Mouse (Mus musculus) embryo, embryonic 9.5 days (tissue): Measurements from ENCODE around the gene Raf1.

ENCODE experiments used
- DNase-seq: peaks from one replicate; pipeline ENCODE4 v3.0.0-alpha.2; 2017; ENCODE audit errors: extremely low spot score

Gene Raf1

DNA sequence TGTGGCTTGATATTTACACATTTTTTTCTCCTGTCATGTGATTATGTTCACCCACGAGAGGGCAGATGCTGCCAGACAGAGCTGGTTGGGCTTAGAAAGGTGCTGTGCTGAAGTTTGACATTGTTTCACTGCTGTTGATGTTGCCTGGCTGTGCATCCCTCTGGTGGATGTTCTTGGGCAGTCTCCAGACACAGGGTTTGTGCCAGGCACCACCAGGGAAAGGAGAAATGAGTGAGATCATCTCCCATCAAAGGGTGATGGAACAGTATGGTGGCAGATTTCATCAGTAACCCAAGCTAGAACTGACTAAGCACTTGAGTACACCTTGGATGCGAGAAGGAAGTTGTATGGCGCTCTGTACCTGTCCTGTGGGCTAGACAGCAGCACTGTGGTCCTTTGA is 60.5 kb downstream of the Raf1 start:
- no peak for DNase-seq

DNA sequence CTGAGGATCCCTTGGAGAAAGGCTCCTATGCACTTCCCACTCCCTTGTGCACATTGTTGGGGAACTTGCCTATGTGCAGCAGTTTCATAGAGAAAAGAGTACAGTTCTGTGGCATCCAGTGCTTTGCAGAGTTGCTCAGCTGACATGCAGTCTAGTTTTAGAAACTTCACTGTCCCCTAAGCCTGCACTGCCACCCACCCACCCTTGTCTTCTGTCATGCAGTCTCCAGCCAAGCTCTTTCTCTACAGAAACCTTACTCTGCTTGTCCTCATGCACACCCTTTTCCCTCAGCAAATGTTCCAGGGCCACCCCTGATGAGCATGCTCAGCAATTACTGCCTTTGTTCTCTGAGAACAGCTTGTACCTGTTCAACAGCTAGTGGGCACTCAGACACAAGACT is 62.6 kb downstream of the Raf1 start:
- no peak for DNase-seq

DNA sequence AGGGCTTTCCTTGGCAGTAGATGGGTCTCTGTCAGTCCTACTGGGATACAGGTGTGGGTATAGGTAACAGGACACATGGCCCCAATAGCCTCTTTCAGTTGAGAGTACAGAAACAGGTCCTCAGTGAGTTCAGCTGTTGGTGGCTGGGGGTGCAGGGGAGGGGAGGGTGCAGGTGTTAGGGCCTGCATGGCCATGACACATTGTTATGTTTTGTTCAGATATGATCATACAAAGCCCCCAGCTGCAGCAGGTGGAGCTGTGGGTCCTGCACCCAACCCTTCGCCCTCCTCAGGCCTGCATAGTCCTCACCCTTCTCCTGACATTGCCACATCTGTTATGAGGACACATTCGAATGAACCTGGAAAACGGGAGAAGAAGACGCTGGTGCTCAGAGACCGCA is 66.1 kb downstream of the Raf1 start:
- DNase-seq, result no peak

DNA sequence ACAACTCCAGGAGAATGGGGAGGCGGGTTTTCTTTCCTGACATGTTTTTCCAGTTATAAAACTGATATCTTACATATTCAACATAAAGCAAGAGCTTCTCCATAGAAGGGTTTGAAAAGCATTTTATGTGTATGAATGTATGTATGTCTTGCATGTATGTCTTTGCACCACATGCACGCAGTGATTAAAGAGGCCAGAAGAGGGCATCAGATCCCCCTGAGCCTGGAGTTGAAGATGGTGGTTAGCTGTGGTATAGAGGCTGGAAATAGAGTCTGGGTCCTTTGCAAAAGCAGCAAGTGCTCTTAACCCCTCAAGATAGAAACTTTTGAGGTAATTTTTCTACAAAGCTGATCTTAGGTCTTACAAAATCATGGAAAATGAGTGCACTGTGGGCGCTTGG is 67.3 kb downstream of the Raf1 start:
- DNase-seq, result peak; percentile 34

DNA sequence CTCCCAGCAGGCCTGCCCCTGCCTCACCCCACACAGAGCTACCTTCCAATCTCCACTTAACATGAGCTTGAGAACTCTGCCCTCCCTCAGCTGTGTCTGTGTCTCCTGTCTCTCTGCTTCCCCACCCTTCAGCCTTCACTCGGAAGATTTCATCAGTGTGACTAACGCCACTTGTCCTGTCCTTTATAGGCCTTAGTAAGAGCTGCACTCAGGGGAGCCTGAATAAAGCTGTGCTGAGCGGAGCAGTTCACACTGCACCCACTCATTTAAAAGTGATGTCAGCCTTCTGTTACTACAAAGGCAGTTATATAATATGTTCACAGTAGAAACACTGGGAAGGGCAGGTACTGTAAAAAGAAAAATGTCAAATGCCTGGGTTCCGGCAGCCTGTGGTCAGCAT is 69.0 kb downstream of the Raf1 start:
- no peak for DNase-seq

DNA sequence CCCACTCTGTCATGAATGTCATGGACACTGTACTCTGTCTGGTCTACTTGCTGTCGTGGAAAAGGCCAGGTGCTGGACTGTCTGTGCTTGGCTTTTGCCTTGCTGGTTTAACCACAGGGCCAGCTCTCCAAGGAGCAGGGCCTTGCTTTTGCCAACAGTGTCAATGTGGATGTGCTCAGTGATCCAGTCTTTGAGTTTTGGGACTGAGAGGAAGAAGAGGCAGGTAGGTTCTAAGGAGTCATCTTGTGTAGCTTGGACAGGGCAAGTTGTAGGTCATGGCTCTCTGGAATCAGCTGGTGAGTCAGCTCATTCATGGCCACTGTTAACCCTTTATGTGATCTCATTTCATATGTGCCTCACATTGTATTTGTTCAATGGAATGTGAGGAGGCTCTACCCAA is 70.0 kb downstream of the Raf1 start:
- no peak for DNase-seq

DNA sequence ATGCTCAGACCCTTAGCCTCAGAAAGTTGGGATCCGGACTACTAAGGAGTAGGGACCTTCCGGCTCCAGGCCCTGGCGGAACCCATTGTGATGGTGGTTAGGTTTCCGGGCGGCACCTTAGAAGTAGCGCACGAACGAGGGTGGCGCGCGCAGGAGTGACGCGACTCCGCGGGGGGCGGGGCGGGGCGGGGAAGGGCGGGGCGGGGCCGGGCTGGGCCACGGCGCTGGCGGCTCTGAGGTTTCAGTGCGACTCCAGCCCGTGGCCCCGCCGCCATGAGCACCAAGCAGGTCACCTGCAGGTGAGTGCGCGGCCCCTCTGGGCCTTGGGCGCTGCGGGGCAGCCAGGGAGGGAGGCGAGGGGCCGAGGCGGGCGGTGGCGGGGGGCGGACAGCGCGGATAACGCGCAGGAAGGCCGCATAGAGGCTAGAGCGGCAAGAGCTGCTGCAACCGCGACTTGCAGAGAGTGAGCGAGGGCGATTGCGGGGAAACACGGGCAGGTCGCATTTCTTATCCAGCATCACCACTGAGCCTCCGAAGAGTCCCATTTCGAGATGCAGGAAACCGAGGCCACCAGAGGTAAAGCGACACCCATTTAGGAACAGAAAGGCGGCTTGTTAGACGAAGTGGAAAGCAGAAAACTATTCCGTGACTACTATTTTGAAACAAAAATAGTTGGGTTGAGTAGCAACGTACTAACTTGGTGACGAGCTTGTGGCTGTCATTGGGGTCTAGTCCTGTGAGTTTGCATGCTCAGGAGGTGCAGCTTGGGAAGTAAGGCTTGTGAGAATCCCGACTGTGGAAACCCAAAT is 74.5 kb downstream of the Raf1 start, which contains the start of gene Mkrn2:
Mkrn2 (plus strand) TSS at position 188 of the 809 bp plus-strand sequence.
- peak; percentile 91 for DNase-seq

DNA sequence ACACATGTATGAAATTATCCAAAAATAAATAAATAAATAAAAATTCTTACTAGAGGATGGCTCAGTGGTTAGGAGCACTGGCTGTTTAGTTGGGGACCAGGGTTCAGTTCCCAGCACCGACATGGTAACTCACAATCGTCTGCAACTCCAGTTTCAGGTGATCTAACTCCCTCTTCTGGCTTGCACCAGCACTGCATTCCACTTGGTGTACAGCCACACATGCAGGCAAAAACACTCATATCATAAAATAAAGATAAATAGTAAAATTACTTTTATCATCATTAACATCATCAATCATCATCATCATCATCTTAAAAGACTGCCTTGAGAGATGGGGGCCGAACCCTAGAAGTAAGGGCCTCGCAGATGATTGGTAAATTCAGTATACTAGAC is 75.1 kb downstream of the Raf1 start:
- no peak for DNase-seq

DNA sequence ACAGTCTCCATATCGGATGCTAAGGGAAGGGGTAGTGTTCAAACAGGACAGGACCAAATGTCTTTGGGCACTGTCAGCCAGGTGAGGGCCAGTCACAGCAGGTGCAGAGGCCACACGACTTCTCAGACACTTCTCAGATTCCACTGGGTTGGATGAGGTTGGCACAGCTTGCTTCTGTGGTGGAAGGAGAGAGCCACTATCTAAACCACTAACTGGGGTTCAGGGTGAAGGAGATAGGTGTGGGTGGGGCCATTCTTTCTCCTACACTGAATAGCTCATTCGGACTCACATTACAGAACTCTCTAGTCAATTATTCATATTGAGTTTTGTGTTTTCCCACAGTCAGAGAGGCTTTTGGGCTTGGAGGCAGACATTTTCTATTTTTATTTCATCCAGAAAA is 80.8 kb downstream of the Raf1 start:
- DNase-seq, result no peak

DNA sequence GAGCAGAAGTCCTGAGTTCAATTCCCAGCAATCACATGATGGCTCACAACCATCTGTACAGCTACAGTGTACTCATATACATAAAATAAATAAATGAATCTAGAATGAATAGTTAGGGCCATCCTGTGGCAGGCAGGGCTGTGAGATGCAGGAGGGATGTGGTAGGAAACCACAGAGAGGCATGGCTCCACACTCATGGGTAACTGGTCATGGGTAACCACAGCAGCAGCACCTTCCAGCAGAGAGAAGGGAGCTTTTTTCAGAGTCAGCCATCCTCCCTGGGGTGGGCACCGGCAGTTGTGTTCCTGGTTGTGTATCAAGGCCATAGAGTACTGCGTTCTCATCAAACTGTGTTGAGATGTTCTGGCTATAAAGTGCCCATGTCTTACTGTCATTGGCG is 82.0 kb downstream of the Raf1 start:
- DNase-seq, result no peak

DNA sequence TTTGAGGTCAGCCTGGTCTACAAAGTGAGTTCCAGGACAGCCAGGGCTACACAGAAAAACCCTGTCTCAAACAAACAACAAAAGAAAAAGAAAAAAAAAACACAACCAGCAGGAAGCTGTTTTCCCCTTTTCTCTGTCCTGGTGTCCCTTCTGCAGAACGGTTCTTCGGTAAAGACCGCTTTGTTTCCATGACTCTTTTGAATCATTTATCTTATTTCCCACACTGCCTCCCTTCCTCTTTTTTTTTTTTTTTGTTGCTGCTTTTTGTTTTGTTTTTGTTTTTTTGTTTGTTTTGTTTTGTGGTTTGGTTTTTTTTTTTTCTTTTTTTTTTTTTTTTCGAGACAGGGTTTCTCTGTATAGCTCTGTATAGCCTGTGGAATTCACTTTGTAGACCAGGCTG is 83.2 kb downstream of the Raf1 start:
- no peak for DNase-seq

DNA sequence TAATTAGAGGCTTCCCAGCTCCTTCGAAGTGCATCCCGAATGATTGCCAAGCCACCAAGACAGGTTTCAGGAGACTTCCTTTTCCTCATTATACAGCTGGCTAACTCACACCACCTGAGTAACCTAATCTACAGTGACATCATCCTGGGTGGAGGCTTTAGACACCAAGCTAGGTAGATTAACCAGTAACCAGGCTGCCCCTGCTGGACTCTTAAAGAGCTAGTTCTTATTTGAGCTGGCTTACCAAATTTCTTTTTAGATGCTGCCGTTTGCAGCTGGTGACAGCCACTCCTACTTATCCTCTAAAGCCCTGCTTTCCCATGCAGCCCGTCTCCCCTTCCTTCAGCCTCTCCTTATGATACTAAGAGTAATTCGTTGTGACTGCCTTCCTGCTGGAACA is 84.0 kb downstream of the Raf1 start, which contains the start of gene Mkrn2os:
Mkrn2os (minus strand) TSS at position 119 of the 400 bp plus-strand sequence.
- no peak for DNase-seq

DNA sequence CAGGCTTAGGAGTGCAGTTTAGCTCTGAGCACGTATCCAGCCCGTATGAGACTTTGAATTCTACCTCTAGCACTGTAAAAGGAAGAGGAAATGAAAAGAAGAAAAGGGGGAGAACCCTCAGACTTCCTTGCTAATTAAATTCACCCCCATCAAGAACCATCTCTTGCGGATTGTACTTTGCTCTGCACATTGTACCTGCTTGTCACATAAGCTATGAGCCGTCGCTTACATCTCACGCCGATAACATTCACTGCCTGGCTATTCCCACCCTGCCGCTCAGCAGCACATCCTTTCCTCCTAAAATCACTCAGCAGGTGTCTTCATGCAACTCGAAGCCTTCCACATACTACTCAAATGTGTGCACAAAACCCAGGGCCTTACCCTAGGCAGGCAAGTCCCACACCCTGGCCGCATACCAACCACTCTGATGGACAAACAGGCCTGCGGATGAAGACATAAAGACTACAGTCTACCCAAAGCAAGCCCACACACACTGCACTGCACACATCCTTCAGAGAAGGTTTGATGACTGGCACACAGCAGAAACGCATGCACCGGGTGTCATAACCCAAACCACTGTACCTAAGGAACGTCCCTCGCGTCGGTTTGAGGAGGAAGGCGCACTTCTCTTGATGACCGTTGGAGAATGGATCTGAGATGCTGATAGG is 84.6 kb downstream of the Raf1 start:
- DNase-seq, result no peak

DNA sequence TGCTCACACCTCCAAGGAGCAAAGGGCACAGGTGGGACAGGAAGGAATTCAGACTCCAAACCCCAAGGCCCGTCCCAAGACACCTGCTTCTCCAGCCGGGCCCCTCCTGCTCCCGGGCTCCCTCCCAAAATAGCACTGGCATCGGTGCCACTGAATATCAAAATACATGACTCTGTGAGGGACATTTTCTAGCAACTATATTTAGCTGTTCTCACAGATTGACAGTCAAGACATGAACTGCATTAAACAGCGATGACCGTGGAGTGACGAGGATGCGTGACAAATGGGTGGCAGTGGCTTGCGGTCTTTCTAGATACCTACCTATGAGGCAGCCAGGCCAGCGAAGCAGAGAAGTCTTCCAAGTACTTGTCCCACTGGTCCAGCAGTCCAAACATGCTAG is 90.1 kb downstream of the Raf1 start:
- DNase-seq, result no peak

DNA sequence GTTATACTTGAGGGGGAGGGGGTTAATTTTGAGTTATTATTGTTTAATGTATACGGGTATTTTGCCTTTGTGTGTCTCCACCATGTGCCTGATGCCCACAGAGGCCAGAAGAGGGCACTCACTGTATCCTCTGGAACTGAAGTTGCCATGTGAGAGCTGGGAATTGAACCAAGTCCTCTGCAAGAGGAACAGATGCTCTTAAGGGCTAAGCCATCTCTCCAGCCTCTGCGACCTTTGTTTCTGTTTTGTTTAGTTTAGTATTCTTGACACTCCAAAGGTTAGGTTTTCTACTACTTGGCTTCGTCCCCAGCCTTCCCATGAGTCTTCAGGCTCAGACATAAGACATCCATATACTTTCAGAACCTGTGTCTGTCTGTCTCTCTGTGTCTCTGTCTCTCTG is 92.3 kb downstream of the Raf1 start:
- DNase-seq, result no peak

DNA sequence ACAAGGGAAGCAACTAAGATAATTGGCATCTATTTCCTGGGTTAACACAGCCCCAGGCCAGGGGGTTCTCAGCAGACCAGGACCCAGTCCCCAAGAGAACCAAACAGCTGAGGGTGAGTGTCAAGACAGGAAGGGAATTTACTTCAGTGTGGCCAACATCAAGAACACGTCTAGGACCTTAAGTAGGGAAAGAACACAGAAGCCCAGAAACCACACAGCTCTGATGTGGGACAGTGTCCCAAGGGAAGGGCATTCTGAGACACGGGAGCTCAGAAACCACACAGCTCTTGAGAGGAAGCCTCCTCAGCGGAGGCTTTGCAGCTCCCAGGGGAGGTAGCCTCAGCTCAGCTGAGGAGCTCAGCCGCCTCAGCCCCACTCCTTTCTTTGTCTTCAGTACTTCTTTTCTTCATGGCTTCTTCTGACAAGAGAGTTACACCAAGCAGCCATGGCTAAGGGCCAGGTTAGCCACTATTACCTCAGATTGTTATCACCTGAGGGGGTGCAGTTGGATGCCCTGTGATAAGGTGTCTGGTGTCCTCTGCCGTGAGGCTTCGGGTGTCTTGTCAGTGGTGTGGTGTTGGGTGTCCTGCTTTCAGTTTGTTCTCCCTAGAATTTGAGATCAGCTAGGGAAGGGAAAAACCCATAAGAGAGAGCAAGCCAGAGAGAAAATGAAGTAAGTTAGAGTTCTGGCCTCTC is 92.9 kb downstream of the Raf1 start:
- no peak for DNase-seq

DNA sequence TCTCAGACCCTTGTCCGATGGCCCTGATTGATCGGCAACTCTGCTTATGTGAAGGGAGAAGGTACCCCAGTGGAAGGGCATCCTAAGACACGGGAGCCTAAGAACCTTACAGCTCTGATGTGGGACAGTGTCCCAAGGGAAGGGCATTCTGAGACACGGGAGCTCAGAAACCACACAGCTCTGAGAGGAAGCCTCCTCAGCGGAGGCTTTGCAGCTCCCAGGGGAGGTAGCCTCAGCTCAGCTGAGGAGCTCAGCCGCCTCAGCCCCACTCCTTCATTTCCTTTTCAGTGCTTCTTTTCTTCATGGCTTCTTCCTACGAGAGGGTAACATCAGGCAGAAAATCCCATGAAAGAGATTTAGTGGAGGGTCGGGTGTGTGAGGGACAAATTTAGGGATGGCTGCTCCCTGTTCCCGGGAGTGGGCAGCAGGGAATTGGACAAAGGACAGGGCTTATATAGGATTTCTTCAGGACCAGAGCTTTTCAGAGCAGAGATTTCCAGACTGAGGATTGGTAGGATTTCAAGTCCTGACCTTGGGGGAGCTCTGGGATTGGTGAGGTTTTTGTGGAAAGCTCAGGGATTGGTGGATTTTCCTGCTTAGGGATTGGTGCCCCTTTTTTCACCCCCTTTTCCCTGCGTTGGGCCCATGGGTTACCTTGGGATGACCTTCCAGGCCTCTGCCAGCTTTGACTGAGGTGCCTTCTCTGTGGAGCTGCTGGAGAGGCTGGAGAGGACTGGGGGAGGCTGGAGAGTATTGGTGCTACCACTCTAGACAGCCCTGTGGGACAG is 93.9 kb downstream of the Raf1 start:
- DNase-seq, result no peak

DNA sequence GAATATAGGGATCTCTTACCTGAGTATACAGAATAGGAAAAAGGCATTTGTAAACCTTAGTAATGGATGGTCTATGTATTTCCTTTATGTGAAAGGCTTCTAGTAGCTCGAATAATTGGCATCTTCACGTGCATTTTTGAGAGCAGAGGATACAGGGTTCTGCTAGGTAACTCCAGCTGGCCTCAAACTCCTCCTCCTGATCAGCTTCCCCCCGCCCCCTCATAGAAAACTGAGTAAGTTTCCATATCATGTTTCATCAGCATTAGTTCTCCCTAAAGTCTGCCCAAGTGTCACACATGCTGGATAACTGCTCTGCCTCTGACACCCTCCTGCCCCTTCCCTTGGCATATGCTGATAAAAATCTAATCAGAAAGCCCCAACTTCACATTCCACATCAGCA is 95.6 kb downstream of the Raf1 start:
- DNase-seq, result no peak

DNA sequence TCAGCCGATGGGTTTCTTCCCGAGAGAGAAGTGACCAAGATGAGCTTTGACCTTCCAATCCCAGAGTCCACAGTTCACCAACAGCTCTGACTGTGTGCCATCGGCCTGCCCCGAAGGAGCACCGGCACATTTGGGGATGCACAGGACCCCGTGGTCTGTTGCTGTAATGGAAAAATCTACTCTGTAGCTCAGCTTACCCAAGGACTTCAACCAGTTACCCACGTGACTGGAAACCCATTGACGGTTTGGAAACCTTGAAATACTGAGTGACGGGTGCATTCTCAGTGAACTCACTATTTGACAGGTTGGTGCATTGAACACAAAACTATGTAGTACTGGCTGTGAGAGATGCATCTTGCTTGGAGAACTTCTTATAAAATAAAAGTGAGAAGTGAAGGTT is 98.5 kb downstream of the Raf1 start:
- DNase-seq, result no peak

DNA sequence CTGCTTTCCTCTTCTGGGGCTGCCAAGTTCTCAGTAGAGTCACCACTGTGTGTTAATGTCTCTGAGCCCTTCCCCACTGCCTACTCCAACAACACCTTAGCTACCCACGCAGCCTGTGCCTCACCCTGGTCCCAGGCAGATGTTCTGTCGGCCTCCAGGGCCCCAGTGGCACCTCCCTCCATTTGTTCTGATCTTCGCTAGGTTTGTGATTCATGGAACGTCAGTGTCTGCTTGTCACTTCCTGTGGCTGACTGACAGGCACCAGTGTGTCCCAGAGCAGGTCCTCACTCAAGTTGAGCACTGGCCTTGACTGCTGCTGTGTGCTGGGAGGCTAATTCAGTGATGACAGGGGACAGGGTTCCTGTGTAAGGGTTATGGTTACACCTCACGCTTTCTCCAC is 99.0 kb downstream of the Raf1 start:
- DNase-seq, result no peak

DNA sequence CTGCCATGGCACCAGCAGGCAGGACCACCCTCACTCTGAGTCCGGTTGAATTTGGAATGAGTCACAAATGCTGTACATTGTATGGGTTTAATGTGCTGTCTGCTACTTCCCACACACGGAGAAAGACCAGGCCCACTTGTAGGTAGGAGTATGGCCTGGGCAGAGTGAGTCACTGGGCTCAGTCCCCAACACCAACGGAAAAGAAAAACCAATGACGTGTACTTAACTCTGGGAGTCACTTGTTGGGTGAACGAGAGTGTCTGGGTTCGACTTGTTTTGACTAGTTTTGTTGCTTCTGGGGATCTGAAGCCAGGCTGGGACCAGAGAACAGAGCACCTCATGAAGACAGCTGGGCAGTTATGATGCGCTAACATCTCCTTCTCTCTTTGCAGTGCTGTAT is 102.3 kb downstream of the Raf1 start:
- DNase-seq, result no peak
